Comparison of ENCODE assay signal across 14 mouse cellular contexts in the genomic region with DNA sequence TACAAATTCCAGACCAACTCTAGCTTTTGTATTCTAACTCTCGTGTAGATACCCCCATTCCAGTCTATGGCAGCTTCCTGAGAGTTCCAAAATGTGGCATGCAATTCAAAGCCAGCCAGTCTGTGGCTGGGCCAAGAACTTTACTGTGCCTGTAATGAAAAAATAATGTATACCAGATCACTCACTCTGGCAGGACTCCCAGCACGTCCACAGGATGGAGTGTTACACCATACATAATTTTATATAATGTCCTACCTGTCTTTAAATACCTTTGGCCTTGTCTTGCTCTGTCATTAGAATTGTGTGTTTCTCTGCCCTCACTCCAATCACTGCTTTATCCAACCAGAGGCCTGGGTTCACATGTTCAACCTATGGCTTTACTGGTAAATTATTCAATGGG.
"Had no signal": no experiment of that assay in that cellular context is flagged by ENCODE, and none has a peak within 500 bp of the region (broad histone marks: within the 10 kb centered on the region; RNA-seq: fewer than 3 reads in every experiment).

No protein-coding gene starts in this region.

- H3K4me2 ChIP-seq: liver, embryonic 12.5 days; lung, embryonic 14.5 days had no signal

- H3K27ac ChIP-seq: kidney, postnatal 0 days; liver, embryonic 12.5 days; midbrain, embryonic 10.5 days had no signal

- H3K36me3 ChIP-seq: liver, embryonic 12.5 days; midbrain, embryonic 10.5 days had no signal

- H3K4me1 ChIP-seq: liver, embryonic 12.5 days; midbrain, embryonic 10.5 days had no signal

- H3K9me3 ChIP-seq: midbrain, embryonic 10.5 days had no signal

- H3K9ac ChIP-seq: liver, embryonic 12.5 days; lung, embryonic 14.5 days had no signal

- DNase-seq: kidney, adult 9 months; kidney, postnatal 36 days; layer of hippocampus, adult 9-11 months; layer of hippocampus, postnatal 36 days; lung, embryonic 14.5 days; lung, postnatal 10 days; lung, postnatal 4 days; right cerebral cortex, adult 18-20 months; right cerebral cortex, postnatal 25 days; thymus, postnatal 36 days had no signal

- ATAC-seq: liver, embryonic 12.5 days; midbrain, embryonic 16.5 days had no signal

- H3K27me3 ChIP-seq: liver, embryonic 12.5 days had no signal

- H3K4me3 ChIP-seq: liver, embryonic 12.5 days; midbrain, embryonic 10.5 days had no signal
